Mouse (Mus musculus): ENCODE results near the gene Enthd1. TPM values are rescaled to one million over a fixed set of nuclear protein-coding genes. Genes with fewer than 3 reads are reported as not detected.

Gene Enthd1
- polyA plus RNA-seq, 1 experiment from 2014 or later = not detected

DNA sequence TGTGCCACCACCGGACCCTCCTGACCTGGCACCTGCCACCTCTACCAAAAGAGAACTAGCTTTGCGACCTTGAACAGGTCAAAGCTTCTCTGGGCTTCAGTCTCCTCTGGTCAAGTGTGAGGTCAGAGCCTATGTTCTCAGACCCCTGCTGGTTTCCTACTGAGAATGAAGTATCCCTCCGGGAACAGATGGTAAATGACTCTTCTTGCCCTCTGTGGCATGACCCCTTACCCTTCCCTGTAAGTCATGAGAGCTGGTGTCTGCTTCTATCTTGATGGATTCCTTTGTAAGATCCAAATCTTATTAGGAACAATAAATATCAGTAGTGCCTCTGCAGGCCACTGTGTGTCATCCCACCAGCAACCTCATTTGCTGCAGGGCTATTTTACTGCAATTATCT, 14.2 kb upstream of the Enthd1 start:
- H3K27ac ChIP-seq (ENCODE audit: low read length) = no peak overlapping the region
- no peaks in the 10 kb centered on the region for H3K27me3 ChIP-seq (ENCODE audit: control insufficient read depth, insufficient read depth, low read length)
- no peaks in the 10 kb centered on the region for H3K36me3 ChIP-seq (ENCODE audit: control insufficient read depth, insufficient read depth, low read length)
- H3K4me3 ChIP-seq (ENCODE audit: low read depth, low read length) = no peak overlapping the region
- no peak overlapping the region for H3K4me2 ChIP-seq (replicated peaks; ENCODE audit: low read depth, low read length)
- no peak for ATAC-seq (ENCODE audit: insufficient number of reproducible peaks, insufficient read depth, low FRiP score, low read depth)
- H3K9ac ChIP-seq (replicated peaks; ENCODE audit: low read depth, low read length) = no peak overlapping the region
- no peaks in the 10 kb centered on the region for H3K4me1 ChIP-seq (ENCODE audit: control insufficient read depth, insufficient read depth, low read length)
- H3K9me3 ChIP-seq (ENCODE audit: control insufficient read depth, low read depth, low read length) = no peaks in the 10 kb centered on the region
- WGBS = 43% methylated on average over 3 of the region's 3 CpGs

- no peak for ATAC-seq (ENCODE audit: insufficient number of reproducible peaks, insufficient read depth, low FRiP score, low read depth)
- H3K4me3 ChIP-seq (ENCODE audit: low read depth, low read length) = no peak overlapping the region
- no peak overlapping the region for H3K4me2 ChIP-seq (replicated peaks; ENCODE audit: low read depth, low read length)
- H3K4me1 ChIP-seq (ENCODE audit: control insufficient read depth, insufficient read depth, low read length) = no peaks in the 10 kb centered on the region
- H3K27me3 ChIP-seq (ENCODE audit: control insufficient read depth, insufficient read depth, low read length) = no peaks in the 10 kb centered on the region
- no peaks in the 10 kb centered on the region for H3K36me3 ChIP-seq (ENCODE audit: control insufficient read depth, insufficient read depth, low read length)
- H3K27ac ChIP-seq (ENCODE audit: low read length) = no peak overlapping the region
- WGBS = 33% methylated on average over 22 of the region's 22 CpGs
- no peak overlapping the region for H3K9ac ChIP-seq (replicated peaks; ENCODE audit: low read depth, low read length)
- no peaks in the 10 kb centered on the region for H3K9me3 ChIP-seq (ENCODE audit: control insufficient read depth, low read depth, low read length)
Measured at GRCm38 (mm10) chr15:80577166-80577960, 12.4 kb upstream of the Enthd1 start.

- Histone ChIP-seq H3K9ac (replicated peaks; ENCODE audit: low read depth, low read length) (no peak overlapping the region), H3K27ac (ENCODE audit: low read length) (no peak overlapping the region), H3K9me3 (ENCODE audit: control insufficient read depth, low read depth, low read length) (no peaks in the 10 kb centered on the region), H3K4me1 (ENCODE audit: control insufficient read depth, insufficient read depth, low read length) (no peaks in the 10 kb centered on the region), H3K27me3 (ENCODE audit: control insufficient read depth, insufficient read depth, low read length) (no peaks in the 10 kb centered on the region), H3K36me3 (ENCODE audit: control insufficient read depth, insufficient read depth, low read length) (no peaks in the 10 kb centered on the region), H3K4me3 (ENCODE audit: low read depth, low read length) (no peak overlapping the region), H3K4me2 (replicated peaks; ENCODE audit: low read depth, low read length) (no peak overlapping the region)
- WGBS = 75% methylated on average over 11 of the region's 11 CpGs
- ATAC-seq (ENCODE audit: insufficient number of reproducible peaks, insufficient read depth, low FRiP score, low read depth) = no peak
Measured at GRCm38 (mm10) chr15:80576415-80576994, 11.5 kb upstream of the Enthd1 start.

- no peaks in the 10 kb centered on the region for H3K9me3 ChIP-seq (ENCODE audit: control insufficient read depth, low read depth, low read length)
- no peaks in the 10 kb centered on the region for H3K36me3 ChIP-seq (ENCODE audit: control insufficient read depth, insufficient read depth, low read length)
- H3K4me2 ChIP-seq (replicated peaks; ENCODE audit: low read depth, low read length) = no peak overlapping the region
- no peak overlapping the region for H3K9ac ChIP-seq (replicated peaks; ENCODE audit: low read depth, low read length)
- WGBS = 89% methylated on average over 13 of the region's 13 CpGs
- no peaks in the 10 kb centered on the region for H3K27me3 ChIP-seq (ENCODE audit: control insufficient read depth, insufficient read depth, low read length)
- no peak overlapping the region for H3K27ac ChIP-seq (ENCODE audit: low read length)
- no peaks in the 10 kb centered on the region for H3K4me1 ChIP-seq (ENCODE audit: control insufficient read depth, insufficient read depth, low read length)
- H3K4me3 ChIP-seq (ENCODE audit: low read depth, low read length) = no peak overlapping the region
- ATAC-seq (ENCODE audit: insufficient number of reproducible peaks, insufficient read depth, low FRiP score, low read depth) = no peak
Measured at GRCm38 (mm10) chr15:80575817-80576370, 10.9 kb upstream of the Enthd1 start.

- no peak overlapping the region for H3K4me3 ChIP-seq (ENCODE audit: low read depth, low read length)
- H3K27me3 ChIP-seq (ENCODE audit: control insufficient read depth, insufficient read depth, low read length) = no peaks in the 10 kb centered on the region
- no peaks in the 10 kb centered on the region for H3K4me1 ChIP-seq (ENCODE audit: control insufficient read depth, insufficient read depth, low read length)
- no peak overlapping the region for H3K4me2 ChIP-seq (replicated peaks; ENCODE audit: low read depth, low read length)
- H3K27ac ChIP-seq (ENCODE audit: low read length) = no peak overlapping the region
- H3K36me3 ChIP-seq (ENCODE audit: control insufficient read depth, insufficient read depth, low read length) = no peaks in the 10 kb centered on the region
- H3K9ac ChIP-seq (replicated peaks; ENCODE audit: low read depth, low read length) = no peak overlapping the region
- 91% methylated on average over 17 of the region's 17 CpGs for WGBS
- no peak for ATAC-seq (ENCODE audit: insufficient number of reproducible peaks, insufficient read depth, low FRiP score, low read depth)
- no peaks in the 10 kb centered on the region for H3K9me3 ChIP-seq (ENCODE audit: control insufficient read depth, low read depth, low read length)
Measured at GRCm38 (mm10) chr15:80574211-80575040, 9.5 kb upstream of the Enthd1 start.

- no peaks in the 10 kb centered on the region for H3K9me3 ChIP-seq (ENCODE audit: control insufficient read depth, low read depth, low read length)
- WGBS = 72% methylated on average over 9 of the region's 9 CpGs
- ATAC-seq (ENCODE audit: insufficient number of reproducible peaks, insufficient read depth, low FRiP score, low read depth) = no peak
- H3K27me3 ChIP-seq (ENCODE audit: control insufficient read depth, insufficient read depth, low read length) = no peaks in the 10 kb centered on the region
- H3K27ac ChIP-seq (ENCODE audit: low read length) = no peak overlapping the region
- no peak overlapping the region for H3K4me3 ChIP-seq (ENCODE audit: low read depth, low read length)
- H3K9ac ChIP-seq (replicated peaks; ENCODE audit: low read depth, low read length) = no peak overlapping the region
- no peak overlapping the region for H3K4me2 ChIP-seq (replicated peaks; ENCODE audit: low read depth, low read length)
- H3K4me1 ChIP-seq (ENCODE audit: control insufficient read depth, insufficient read depth, low read length) = no peaks in the 10 kb centered on the region
- H3K36me3 ChIP-seq (ENCODE audit: control insufficient read depth, insufficient read depth, low read length) = no peaks in the 10 kb centered on the region
Measured at GRCm38 (mm10) chr15:80572811-80573520, 8.0 kb upstream of the Enthd1 start.

- no peak within 1 kb of the TSS for H3K27ac ChIP-seq (ENCODE audit: low read length)
- no peak within 1 kb of the TSS for H3K4me3 ChIP-seq (ENCODE audit: low read depth, low read length)
- 64% methylated on average over 12 of the region's 12 CpGs for WGBS
- H3K4me1 ChIP-seq (ENCODE audit: control insufficient read depth, insufficient read depth, low read length) = no peaks in the 10 kb centered on the region
- no peaks in the 10 kb centered on the region for H3K36me3 ChIP-seq (ENCODE audit: control insufficient read depth, insufficient read depth, low read length)
- no peak within 1 kb of the TSS for H3K4me2 ChIP-seq (replicated peaks; ENCODE audit: low read depth, low read length)
- ATAC-seq (ENCODE audit: insufficient number of reproducible peaks, insufficient read depth, low FRiP score, low read depth) = no peak
- H3K9me3 ChIP-seq (ENCODE audit: control insufficient read depth, low read depth, low read length) = no peaks in the 10 kb centered on the region
- no peaks in the 10 kb centered on the region for H3K27me3 ChIP-seq (ENCODE audit: control insufficient read depth, insufficient read depth, low read length)
- H3K9ac ChIP-seq (replicated peaks; ENCODE audit: low read depth, low read length) = no peak within 1 kb of the TSS
Measured at GRCm38 (mm10) chr15:80572291-80572690, 7.3 kb upstream of the Enthd1 start, which contains the start of gene Grap2. TSS of gene Grap2 (plus strand) at chr15:80572594.

DNA sequence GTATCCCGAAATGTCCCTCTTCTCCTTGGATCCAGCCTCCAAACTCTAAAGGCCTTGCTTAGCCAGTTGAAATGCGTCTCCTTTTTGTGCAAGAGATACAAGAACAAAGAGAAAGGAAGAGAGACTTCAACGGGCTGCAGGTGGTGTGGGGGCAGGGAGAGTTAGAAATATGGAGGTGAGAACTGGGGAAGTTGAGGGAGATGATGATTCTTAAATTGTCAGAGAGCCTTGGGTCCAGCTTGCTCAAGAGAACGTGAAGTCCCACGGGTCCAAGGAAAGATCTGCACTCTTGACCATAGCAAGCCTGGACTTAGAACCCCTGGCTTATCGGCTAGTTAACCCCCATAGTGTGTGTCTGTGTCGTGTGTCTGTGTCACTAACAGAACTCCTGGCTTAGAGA, 6.7 kb upstream of the Enthd1 start:
- ATAC-seq (ENCODE audit: insufficient number of reproducible peaks, insufficient read depth, low FRiP score, low read depth) = no peak
- 62% methylated on average over 7 of the region's 7 CpGs for WGBS
- no peaks in the 10 kb centered on the region for H3K9me3 ChIP-seq (ENCODE audit: control insufficient read depth, low read depth, low read length)

More for the DNA sequence above, 6.7 kb upstream of the Enthd1 start:
- Histone ChIP-seq H3K27ac (ENCODE audit: low read length) (no peak overlapping the region), H3K4me1 (ENCODE audit: control insufficient read depth, insufficient read depth, low read length) (no peaks in the 10 kb centered on the region), H3K36me3 (ENCODE audit: control insufficient read depth, insufficient read depth, low read length) (no peaks in the 10 kb centered on the region), H3K27me3 (ENCODE audit: control insufficient read depth, insufficient read depth, low read length) (no peaks in the 10 kb centered on the region), H3K9ac (replicated peaks; ENCODE audit: low read depth, low read length) (no peak overlapping the region), H3K4me2 (replicated peaks; ENCODE audit: low read depth, low read length) (no peak overlapping the region), H3K4me3 (ENCODE audit: low read depth, low read length) (no peak overlapping the region)
